Mouse (Mus musculus) layer of hippocampus, adult 2 months (tissue): ENCODE measurements around the gene Clhc1. TPM values are rescaled to one million over a fixed set of nuclear protein-coding genes. Genes with fewer than 3 reads are reported as not detected.

Experiments used
- DNase-seq, 2 experiments: peaks; one replicate each; pipeline ENCODE4 v3.0.0; 2022; ENCODE audit warnings: low spot score in 2 of 2
- H3K27ac ChIP-seq: fragments of 200-600 bp; 2 replicates; pipeline ENCODE4 v1.8.1; 2022
- H3K4me3 ChIP-seq: fragments of 200-600 bp; 2 replicates; pipeline ENCODE4 v1.8.1; 2022; ENCODE audit warnings: mild to moderate bottlenecking
- CTCF ChIP-seq: fragments of 200-600 bp; conservative IDR thresholded peaks from 2 replicates; pipeline ENCODE4 v1.8.1; 2022; ENCODE audit warnings: antibody characterized with exemption, mild to moderate bottlenecking, moderate library complexity
- total RNA-seq, 2 experiments: library from RNA; stranded (reverse); gene quantifications; 2 replicates each; pipeline ENCODE4 v1.2.3; 2021

Gene Clhc1
- total RNA-seq, 2 experiments from 2014 or later, result 0.38 TPM; not detected in 1

DNA sequence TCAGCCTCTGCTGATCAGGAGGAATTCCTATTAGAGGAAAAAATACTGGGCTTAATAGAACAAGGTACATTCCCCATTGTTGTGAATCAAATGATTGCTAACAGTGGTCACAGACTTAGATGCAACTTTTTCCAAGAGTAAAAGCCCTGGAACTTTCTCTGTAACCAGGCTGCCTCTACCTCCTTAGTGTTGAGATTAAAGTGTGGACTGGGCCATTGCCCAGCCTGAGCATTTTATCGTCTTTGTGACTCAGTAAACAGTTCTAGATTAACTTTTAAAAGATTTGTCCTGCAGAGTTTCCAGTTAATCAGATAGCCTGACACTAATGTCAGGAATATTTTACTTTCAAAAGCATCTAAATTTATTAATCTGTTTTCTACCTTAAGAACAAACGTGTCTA, 988 bp upstream of the Clhc1 start:
- no peak for TF ChIP-seq CTCF
- Histone ChIP-seq H3K4me3 (peak overlapping the region; percentile 84), H3K27ac (peak overlapping the region; percentile 98)
- no peak for DNase-seq

DNA sequence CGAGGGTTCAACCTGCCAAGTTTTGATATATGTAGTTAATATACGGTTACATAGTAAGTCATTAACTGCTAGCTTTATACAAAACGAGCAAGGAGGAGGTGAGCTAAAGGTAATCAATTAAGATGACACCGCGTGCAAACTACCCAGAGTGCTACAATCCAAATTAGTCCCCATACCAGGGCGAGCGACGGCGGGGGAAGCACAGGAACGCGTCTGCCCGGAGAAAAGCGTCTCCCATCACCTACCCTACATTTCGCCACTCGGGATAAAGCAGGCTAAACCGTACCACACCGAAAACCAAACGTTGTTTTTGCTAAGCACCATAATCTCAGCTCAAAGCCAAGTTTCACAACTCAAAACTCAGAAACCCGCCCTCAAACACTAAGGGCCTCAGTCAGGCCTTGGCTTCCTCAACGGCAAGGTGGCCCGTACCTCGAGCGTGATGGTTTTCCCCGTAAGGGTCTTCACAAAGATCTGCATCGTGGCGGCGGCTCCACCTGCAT, 450 bp upstream of the Clhc1 start:
- peak in 1 of 2 experiments; percentile 37 for DNase-seq
- no peak for TF ChIP-seq CTCF
- H3K4me3 ChIP-seq, result peak overlapping the region; percentile 84
- peak overlapping the region; percentile 98 for H3K27ac ChIP-seq

GRCm38 (mm10) chr11:29548504-29549424, 1.0 kb downstream of the Clhc1 start:
- DNase-seq, result peak in 1 of 2 experiments; percentile 20
- peak overlapping the region; percentile 84 for H3K4me3 ChIP-seq
- H3K27ac ChIP-seq, result peak overlapping the region; percentile 98
- TF ChIP-seq CTCF, result no peak

- H3K27ac ChIP-seq, result no peak overlapping the region
- no peak overlapping the region for H3K4me3 ChIP-seq
- DNase-seq, result no peak
- TF ChIP-seq CTCF, result peak; percentile 40
Observed at GRCm38 (mm10) chr11:29549425-29549778, 1.7 kb downstream of the Clhc1 start.

GRCm38 (mm10) chr11:29560452-29560851, 12.7 kb downstream of the Clhc1 start:
- TF ChIP-seq CTCF, result no peak
- DNase-seq, result no peak
- H3K27ac ChIP-seq, result no peak overlapping the region
- H3K4me3 ChIP-seq, result no peak overlapping the region

DNA sequence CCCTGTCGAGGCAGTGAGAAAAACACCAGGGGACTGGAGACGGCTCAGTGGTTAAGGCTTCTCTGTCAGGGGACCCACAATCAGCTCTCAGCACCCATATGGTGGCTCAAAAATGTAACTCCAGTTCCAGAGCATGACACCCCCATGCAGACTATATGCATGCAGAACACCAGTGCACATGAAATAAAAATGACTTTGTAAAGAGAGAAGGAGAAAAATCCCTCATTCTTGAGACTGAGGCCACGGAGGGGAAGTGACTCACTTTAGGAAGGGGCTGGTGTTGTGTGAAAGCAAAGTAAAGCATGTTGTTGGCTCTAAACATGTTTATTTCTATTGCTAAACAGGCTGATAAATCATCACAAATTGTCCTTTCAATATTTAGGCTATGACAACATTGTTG, 13.2 kb downstream of the Clhc1 start:
- H3K4me3 ChIP-seq, result no peak overlapping the region
- H3K27ac ChIP-seq, result no peak overlapping the region
- TF ChIP-seq CTCF, result no peak
- DNase-seq, result no peak

GRCm38 (mm10) chr11:29563406-29563805, 15.7 kb downstream of the Clhc1 start:
- H3K4me3 ChIP-seq, result no peak overlapping the region
- no peak for TF ChIP-seq CTCF

DNA sequence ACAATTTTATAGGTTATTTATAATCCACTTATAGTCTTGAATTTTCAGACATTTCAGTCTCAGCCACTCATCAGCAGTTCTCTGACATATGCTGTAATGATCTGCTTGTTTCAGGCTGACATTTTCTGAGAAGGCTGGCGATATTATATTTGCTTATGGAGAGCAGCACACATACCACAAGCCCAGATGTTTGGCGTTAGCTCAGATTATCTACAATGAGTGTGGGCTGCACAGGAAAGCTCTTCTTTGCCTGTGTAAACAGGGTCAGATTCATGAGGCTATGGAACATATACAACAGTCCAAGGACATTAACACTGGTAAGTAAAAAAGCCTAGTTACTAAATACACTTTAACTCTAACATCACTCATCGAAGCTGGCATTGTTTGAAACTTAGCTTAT, 23.8 kb downstream of the Clhc1 start:
- no peak for TF ChIP-seq CTCF
- DNase-seq, result no peak
- Histone ChIP-seq H3K27ac (no peak overlapping the region), H3K4me3 (no peak overlapping the region)

More at GRCm38 (mm10) chr11:29563406-29563805, 15.7 kb downstream of the Clhc1 start:
- no peak for DNase-seq
- H3K27ac ChIP-seq, result no peak overlapping the region

DNA sequence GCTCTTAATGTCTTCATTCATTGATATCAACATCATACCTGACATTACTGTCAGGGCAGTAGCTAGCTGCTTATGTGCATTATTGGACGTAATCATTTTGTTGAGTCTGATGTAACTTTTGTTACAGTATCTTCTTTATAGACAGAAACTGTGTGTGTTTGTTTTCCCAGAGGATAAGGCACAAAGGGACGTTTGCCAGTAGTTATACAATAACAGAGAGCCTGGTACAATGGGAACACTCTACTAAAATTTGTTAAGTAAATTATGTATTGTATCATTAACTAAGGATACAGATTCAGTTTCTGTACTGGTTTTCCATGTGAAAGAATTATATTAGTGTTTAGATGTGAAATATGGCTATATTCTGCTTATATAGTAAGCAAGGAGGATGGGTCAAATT, 24.9 kb downstream of the Clhc1 start:
- DNase-seq, result no peak
- H3K4me3 ChIP-seq, result no peak overlapping the region
- no peak for TF ChIP-seq CTCF
- H3K27ac ChIP-seq, result no peak overlapping the region

DNA sequence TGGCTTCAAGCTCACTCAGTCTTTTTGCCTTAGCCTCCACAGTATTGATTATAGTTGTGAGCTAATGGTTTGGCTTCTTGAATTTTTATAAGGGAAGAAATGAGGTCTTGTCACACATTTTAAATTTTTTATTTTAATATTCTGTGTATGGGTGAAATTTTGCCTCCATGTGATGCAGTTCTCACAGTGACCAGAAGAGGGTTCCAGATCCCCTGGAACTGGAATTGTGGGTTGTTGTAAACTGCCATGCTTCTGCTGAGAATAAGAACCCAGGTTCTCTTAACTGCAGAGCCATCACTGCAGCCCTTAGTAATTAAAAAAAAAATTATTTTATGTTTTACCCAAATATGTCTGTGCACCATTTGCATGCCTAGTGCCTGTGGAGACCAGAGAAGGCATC, 31.9 kb downstream of the Clhc1 start:
- no peak for DNase-seq
- TF ChIP-seq CTCF, result peak; percentile 79

GRCm38 (mm10) chr11:29595217-29595616, 47.5 kb downstream of the Clhc1 start:
- Histone ChIP-seq H3K4me3 (no peak overlapping the region), H3K27ac (no peak overlapping the region)
- no peak for TF ChIP-seq CTCF
- DNase-seq, result no peak

More for the DNA sequence above, 31.9 kb downstream of the Clhc1 start:
- no peak overlapping the region for H3K4me3 ChIP-seq
- H3K27ac ChIP-seq, result no peak overlapping the region

- Histone ChIP-seq H3K4me3 (no peak overlapping the region), H3K27ac (no peak overlapping the region)
- no peak for TF ChIP-seq CTCF
- no peak for DNase-seq
Observed at GRCm38 (mm10) chr11:29597159-29597558, 49.4 kb downstream of the Clhc1 start.

- DNase-seq, result no peak
- no peak for TF ChIP-seq CTCF
- H3K27ac ChIP-seq, result no peak overlapping the region
- no peak overlapping the region for H3K4me3 ChIP-seq
Observed at GRCm38 (mm10) chr11:29599000-29599399, 51.2 kb downstream of the Clhc1 start.

GRCm38 (mm10) chr11:29603581-29603980, 55.8 kb downstream of the Clhc1 start:
- Histone ChIP-seq H3K27ac (no peak overlapping the region), H3K4me3 (no peak overlapping the region)
- DNase-seq, result no peak
- no peak for TF ChIP-seq CTCF
